Comparison of ENCODE assay signal across 11 mouse cellular contexts in genomic region chr4:147432443-147432790, GRCm38 (mm10). TPM values are rescaled to one million over a fixed set of nuclear protein-coding genes. Genes with fewer than 3 reads are reported as not detected.
DNase-seq lines count a peak whose midpoint lies in the region; ATAC-seq and TF ChIP-seq lines count a peak whose summit lies in the region.
"Had no signal": no experiment of that assay in that cellular context is flagged by ENCODE, and none has a peak within 500 bp of the region (broad histone marks: within the 10 kb centered on the region; RNA-seq: fewer than 3 reads in every experiment).

No protein-coding gene starts in this region.

- no peaks in the 10 kb centered on the region for H3K27me3 ChIP-seq in heart, postnatal 0 days (ENCODE audit: control insufficient read depth, insufficient read depth, low read length)
- H3K27me3 ChIP-seq in CH12.LX (replicated peaks): no peaks in the 10 kb centered on the region
- no peaks in the 10 kb centered on the region for H3K27me3 ChIP-seq in forebrain, embryonic 13.5 days
- H3K27me3 ChIP-seq in liver, embryonic 16.5 days (ENCODE audit: control insufficient read depth, insufficient read depth, low read depth, low read length): no peaks in the 10 kb centered on the region

- TF ChIP-seq POLR2A in CH12.LX (IDR thresholded peaks at IDR 0.05; ENCODE audit: low read depth, low read length): no peak

- H3K79me2 ChIP-seq in CH12.LX (replicated peaks; ENCODE audit: control insufficient read depth, extremely low read depth, insufficient read depth, poor library complexity, severe bottlenecking): no peaks in the 10 kb centered on the region

- peaks cover 48% of the 10 kb centered on the region for H3K9me3 ChIP-seq in heart, postnatal 0 days (replicated peaks; ENCODE audit: control insufficient read depth, low read length)
- peaks cover 50% of the 10 kb centered on the region for H3K9me3 ChIP-seq in CH12.LX (replicated peaks; ENCODE audit: low read length)
- H3K9me3 ChIP-seq in forebrain, embryonic 13.5 days (replicated peaks): peaks cover 39% of the 10 kb centered on the region
- peaks cover 5% of the 10 kb centered on the region for H3K9me3 ChIP-seq in liver, embryonic 16.5 days (replicated peaks; ENCODE audit: control insufficient read depth, low read length)

- no peak for DNase-seq in heart, postnatal 0 days (ENCODE audit: low spot score)
- no peak for DNase-seq in heart, adult 9 months (ENCODE audit: low spot score in 2 of 2)
- no peak for DNase-seq in CH12.LX (ENCODE audit: extremely low read depth)
- DNase-seq in left cerebral cortex, adult 8-10 months (ENCODE audit: low spot score in 2 of 2): no peak
- no peak for DNase-seq in testis, postnatal 10 days (ENCODE audit: low spot score)
- no peak for DNase-seq in Muller cell, postnatal 12 days (ENCODE audit: inconsistent ontology term)
- DNase-seq: kidney, postnatal 10 days; lung, adult 18-20 months; thymus, adult 18-20 months had no signal

- dilution Hi-C loops in CH12.LX (cut with MboI; ENCODE audit: extremely low pct_ligation_motif_present, extremely low pct_unique_long_range_greater_than_20kb, low sequenced_read_pairs): no loop called here

- no peak overlapping the region for H3K27ac ChIP-seq in heart, postnatal 0 days (ENCODE audit: low read depth)
- no peak overlapping the region for H3K27ac ChIP-seq in CH12.LX (ENCODE audit: insufficient read depth, low read depth)
- H3K27ac ChIP-seq in forebrain, embryonic 13.5 days: no peak overlapping the region
- no peak overlapping the region for H3K27ac ChIP-seq in liver, embryonic 16.5 days (ENCODE audit: low read length)

- ATAC-seq in heart, postnatal 0 days (ENCODE audit: insufficient read depth, low read depth): peak; percentile 5; the same call in 1 of the 2 replicates
- ATAC-seq in forebrain, embryonic 13.5 days: peak; percentile 28
- peak; percentile 4; the same call in 1 of the 2 replicates for ATAC-seq in liver, embryonic 16.5 days (ENCODE audit: low read depth)

- TF ChIP-seq CTCF in heart, postnatal 0 days (IDR thresholded peaks at IDR 0.05; ENCODE audit: low read depth): no peak
- no peak for TF ChIP-seq CTCF in CH12.LX (conservative IDR thresholded peaks at IDR 0.05 in 1 of 2, IDR thresholded peaks at IDR 0.05 in 1 of 2; ENCODE audit: low read depth in 2 of 2, low read length in 2 of 2)

- no peaks in the 10 kb centered on the region for H3K4me1 ChIP-seq in heart, postnatal 0 days (ENCODE audit: control insufficient read depth, insufficient read depth)
- no peaks in the 10 kb centered on the region for H3K4me1 ChIP-seq in CH12.LX (ENCODE audit: control insufficient read depth in 1 of 2, insufficient read depth in 2 of 2)
- H3K4me1 ChIP-seq in forebrain, embryonic 13.5 days: no peaks in the 10 kb centered on the region
- H3K4me1 ChIP-seq in liver, embryonic 16.5 days (ENCODE audit: control insufficient read depth, low read depth, low read length): no peaks in the 10 kb centered on the region

- TF ChIP-seq EP300 in heart, postnatal 0 days (IDR thresholded peaks at IDR 0.05; ENCODE audit: low read depth): no peak
- no peak for TF ChIP-seq EP300 in CH12.LX (IDR thresholded peaks at IDR 0.05; ENCODE audit: low read length)

- no peaks in the 10 kb centered on the region for H3K36me3 ChIP-seq in heart, postnatal 0 days (replicated peaks; ENCODE audit: control insufficient read depth, insufficient read depth, low read length)
- H3K36me3 ChIP-seq in CH12.LX (replicated peaks in 1 of 2; ENCODE audit: control insufficient read depth in 1 of 2, insufficient read depth in 1 of 2, low read length in 1 of 2): no peaks in the 10 kb centered on the region
- no peaks in the 10 kb centered on the region for H3K36me3 ChIP-seq in forebrain, embryonic 13.5 days (ENCODE audit: poor library complexity, severe bottlenecking)
- H3K36me3 ChIP-seq in liver, embryonic 16.5 days (ENCODE audit: control insufficient read depth, insufficient read depth): no peaks in the 10 kb centered on the region

- 77% methylated on average over 1 of the region's 1 CpGs for WGBS in heart, postnatal 0 days
- 92% methylated on average over 1 of the region's 1 CpGs for WGBS in forebrain, embryonic 13.5 days
- WGBS in liver, embryonic 16.5 days (ENCODE audit: insufficient replicate concordance): 63% methylated on average over 1 of the region's 1 CpGs

- H3K4me3 ChIP-seq in heart, postnatal 0 days (ENCODE audit: low read depth, low read length): no peak overlapping the region
- no peak overlapping the region for H3K4me3 ChIP-seq in CH12.LX (replicated peaks in 1 of 3; ENCODE audit: low read depth in 2 of 3, low read length in 2 of 3, poor library complexity in 1 of 3)
- H3K4me3 ChIP-seq in forebrain, embryonic 13.5 days: no peak overlapping the region
- H3K4me3 ChIP-seq in liver, embryonic 16.5 days (ENCODE audit: low read depth, low read length): no peak overlapping the region

- in situ Hi-C loops in CH12.LX (cut with MboI; ENCODE audit: low pct_ligation_motif_present, low pct_unique_long_range_greater_than_20kb, low sequenced_read_pairs): loop anchor here (25.0 kb wide), 1 partner anchor 295 kb away; the partner anchor contains the start of gene Zfp991

- H3K4me2 ChIP-seq in heart, postnatal 0 days (ENCODE audit: low read depth, low read length): no peak overlapping the region
- no peak overlapping the region for H3K4me2 ChIP-seq in CH12.LX (ENCODE audit: insufficient read depth, low read depth, poor library complexity, severe bottlenecking)
- H3K4me2 ChIP-seq in forebrain, embryonic 13.5 days: no peak overlapping the region
- no peak overlapping the region for H3K4me2 ChIP-seq in liver, embryonic 16.5 days (ENCODE audit: low read depth, low read length)

- H3K9ac ChIP-seq in heart, postnatal 0 days (replicated peaks; ENCODE audit: low read depth, low read length): no peak overlapping the region
- H3K9ac ChIP-seq in CH12.LX (ENCODE audit: insufficient read depth, low read depth): no peak overlapping the region
- no peak overlapping the region for H3K9ac ChIP-seq in forebrain, embryonic 13.5 days
- H3K9ac ChIP-seq in liver, embryonic 16.5 days (ENCODE audit: low read depth, low read length): no peak overlapping the region

- no peak for TF ChIP-seq RAD21 in CH12.LX (IDR thresholded peaks at IDR 0.05; ENCODE audit: low read depth, low read length)

TF ChIP-seq in CH12.LX, 34 proteins besides CTCF, POLR2A, EP300 and RAD21:
- TF ChIP-seq PAX5 (IDR thresholded peaks at IDR 0.05; ENCODE audit: low read length) (0 out of 2 replicates have a peak, but pooled peaks have one; percentile 7), MYC (IDR thresholded peaks at IDR 0.05; ENCODE audit: low read depth, low read length) (no peak), HCFC1 (IDR thresholded peaks at IDR 0.05; ENCODE audit: low read depth, low read length) (no peak)

RNA-seq across cellular contexts. Expression of gene Zfp982, which starts 59.8 kb away (rescaled TPM):
- not detected in 2 replicates for total RNA-seq in heart, postnatal 0 days (2014; rRNA removed; ENCODE audit: low replicate concordance)
- 4.5 and 4.7 TPM in 2 replicates for polyA plus RNA-seq in heart, postnatal 0 days (2015; fragmentation: Nextera tagmentation; extraction: Ambion mirVana)
- 0.13 TPM in 1 of 2 replicates, not detected in the other for total RNA-seq in CH12.LX (2012; rRNA removed)
- total RNA-seq in CH12.LX (2014; rRNA removed): 0.32 and 0.36 TPM in 2 replicates
- polyA plus RNA-seq in CH12.LX (2012; ENCODE audit: insufficient read length, low read depth): 0.42 and 0.67 TPM in 2 replicates
- polyA plus RNA-seq in forebrain, embryonic 13.5 days (2015; fragmentation: Nextera tagmentation; extraction: Ambion mirVana): 1.5 and 2.8 TPM in 2 replicates
- polyA plus RNA-seq in liver, embryonic 16.5 days (2015; fragmentation: Nextera tagmentation; extraction: Ambion mirVana): 1.2 and 1.6 TPM in 2 replicates
- 1 to 10 TPM; 2.5 to 5.7 (median 3.6) TPM for total RNA-seq in left cerebral cortex, adult 8-10 months (2022)
